Mouse (Mus musculus): Measurements from ENCODE around the gene Tyw5. TPM values are rescaled to one million over a fixed set of nuclear protein-coding genes. Genes with fewer than 3 reads are reported as not detected.

The Tyw5 gene
- total and polyA plus RNA-seq, 3 experiments, result 1.5 to 94.2 (median 65.2) TPM

- Histone ChIP-seq H3K27me3 (ENCODE audit: insufficient read depth, low read length) (no peaks in the 10 kb centered on the region), H3K4me1 (ENCODE audit: insufficient read depth, low read depth, low read length) (no peaks in the 10 kb centered on the region), H3K36me3 (replicated peaks) (peaks cover 2% of the 10 kb centered on the region), H3K4me3 (ENCODE audit: low read depth, low read length) (no peak overlapping the region), H3K9me3 (replicated peaks) (no peaks in the 10 kb centered on the region)
- ATAC-seq (ENCODE audit: extremely low read depth, insufficient number of reproducible peaks, low FRiP score, poor library complexity, severe bottlenecking) (no peak), DNase-seq (ENCODE audit: low spot score) (no peak)
- TF ChIP-seq GATA2 (IDR thresholded peaks at IDR 0.05; ENCODE audit: borderline replicate concordance, low read depth, low read length) (no peak), CTCF (IDR thresholded peaks at IDR 0.05; ENCODE audit: low read depth, low read length) (no peak), TAL1 (conservative IDR thresholded peaks at IDR 0.05; ENCODE audit: low read depth, low read length) (no peak), GATA1 (IDR thresholded peaks at IDR 0.05; ENCODE audit: borderline replicate concordance, low read length) (no peak), POLR2AphosphoS5 (IDR thresholded peaks at IDR 0.05; ENCODE audit: insufficient replicate concordance, low read depth, low read length) (no peak)
These were observed 55.0 kb downstream of the Tyw5 start for GRCm38 (mm10) chr1:57351941-57352340.

- no peak for ATAC-seq (ENCODE audit: extremely low read depth, insufficient number of reproducible peaks, low FRiP score, poor library complexity, severe bottlenecking)
- no peaks in the 10 kb centered on the region for H3K36me3 ChIP-seq (replicated peaks)
- DNase-seq (ENCODE audit: low spot score), result no peak
- H3K9me3 ChIP-seq (replicated peaks), result no peaks in the 10 kb centered on the region
- H3K4me3 ChIP-seq (ENCODE audit: low read depth, low read length), result no peak overlapping the region
- peaks cover 3% of the 10 kb centered on the region for H3K27me3 ChIP-seq (ENCODE audit: insufficient read depth, low read length)
- no peak for TF ChIP-seq GATA2 (IDR thresholded peaks at IDR 0.05; ENCODE audit: borderline replicate concordance, low read depth, low read length)
- TF ChIP-seq TAL1 (conservative IDR thresholded peaks at IDR 0.05; ENCODE audit: low read depth, low read length), result no peak
- TF ChIP-seq POLR2AphosphoS5 (IDR thresholded peaks at IDR 0.05; ENCODE audit: insufficient replicate concordance, low read depth, low read length), result no peak
- TF ChIP-seq GATA1 (IDR thresholded peaks at IDR 0.05; ENCODE audit: borderline replicate concordance, low read length), result no peak
- TF ChIP-seq CTCF (IDR thresholded peaks at IDR 0.05; ENCODE audit: low read depth, low read length), result no peak
- no peaks in the 10 kb centered on the region for H3K4me1 ChIP-seq (ENCODE audit: insufficient read depth, low read depth, low read length)
These were observed 59.4 kb downstream of the Tyw5 start for GRCm38 (mm10) chr1:57347487-57347886.

- Histone ChIP-seq H3K36me3 (replicated peaks) (no peaks in the 10 kb centered on the region), H3K27me3 (ENCODE audit: insufficient read depth, low read length) (peaks cover 3% of the 10 kb centered on the region), H3K4me3 (ENCODE audit: low read depth, low read length) (no peak overlapping the region), H3K9me3 (replicated peaks) (no peaks in the 10 kb centered on the region), H3K4me1 (ENCODE audit: insufficient read depth, low read depth, low read length) (no peaks in the 10 kb centered on the region)
- DNase-seq (ENCODE audit: low spot score) (no peak), ATAC-seq (ENCODE audit: extremely low read depth, insufficient number of reproducible peaks, low FRiP score, poor library complexity, severe bottlenecking) (no peak)
- no peak for TF ChIP-seq POLR2AphosphoS5 (IDR thresholded peaks at IDR 0.05; ENCODE audit: insufficient replicate concordance, low read depth, low read length)
These were observed 65.7 kb downstream of the Tyw5 start for GRCm38 (mm10) chr1:57341197-57341596.

GRCm38 (mm10) chr1:57339156-57339796, 67.6 kb downstream of the Tyw5 start:
- ATAC-seq (ENCODE audit: extremely low read depth, insufficient number of reproducible peaks, low FRiP score, poor library complexity, severe bottlenecking), result no peak
- H3K27me3 ChIP-seq (ENCODE audit: insufficient read depth, low read length), result no peaks in the 10 kb centered on the region; the same call in 1 of the 2 replicates

More at GRCm38 (mm10) chr1:57339156-57339796, 67.6 kb downstream of the Tyw5 start:
- no peak for DNase-seq (ENCODE audit: low spot score)
- peak; percentile 22; the same call in 1 of the 2 replicates for TF ChIP-seq CTCF (IDR thresholded peaks at IDR 0.05; ENCODE audit: low read depth, low read length)
- TF ChIP-seq TAL1 (conservative IDR thresholded peaks at IDR 0.05; ENCODE audit: low read depth, low read length), result no peak
- Histone ChIP-seq H3K4me1 (ENCODE audit: insufficient read depth, low read depth, low read length) (no peaks in the 10 kb centered on the region), H3K4me3 (ENCODE audit: low read depth, low read length) (no peak overlapping the region), H3K9me3 (replicated peaks) (no peaks in the 10 kb centered on the region), H3K36me3 (replicated peaks) (no peaks in the 10 kb centered on the region)

Other genes starting within 250 kb of the Tyw5 start
- 25.5 and 27.6 TPM in 2 replicates for gene 1700066M21Rik, start 29.5 kb downstream of the Tyw5 start, total RNA-seq (2014; fragmentation: Nextera tagmentation)
- gene 1700066M21Rik, start 29.5 kb downstream of the Tyw5 start, total RNA-seq (2017), result 27.2 and 28.4 TPM in 2 replicates
- 14.6 and 24.1 TPM in 2 replicates for gene 1700066M21Rik, start 29.5 kb downstream of the Tyw5 start, polyA plus RNA-seq (2012)
- 13.5 and 14.8 TPM in 2 replicates for gene Maip1, start 773 bp downstream of the Tyw5 start, total RNA-seq (2014; fragmentation: Nextera tagmentation)
- 18.7 and 19.0 TPM in 2 replicates for gene Maip1, start 773 bp downstream of the Tyw5 start, total RNA-seq (2017)
- gene Maip1, start 773 bp downstream of the Tyw5 start, polyA plus RNA-seq (2012), result 22.2 and 28.6 TPM in 2 replicates